Mouse (Mus musculus): ENCODE measurements around the gene Tpgs1. TPM values are rescaled to one million over a fixed set of nuclear protein-coding genes. Genes with fewer than 3 reads are reported as not detected.

The Tpgs1 gene
- polyA plus RNA-seq, 1 experiment from 2014 or later, result 84.1 TPM

DNA sequence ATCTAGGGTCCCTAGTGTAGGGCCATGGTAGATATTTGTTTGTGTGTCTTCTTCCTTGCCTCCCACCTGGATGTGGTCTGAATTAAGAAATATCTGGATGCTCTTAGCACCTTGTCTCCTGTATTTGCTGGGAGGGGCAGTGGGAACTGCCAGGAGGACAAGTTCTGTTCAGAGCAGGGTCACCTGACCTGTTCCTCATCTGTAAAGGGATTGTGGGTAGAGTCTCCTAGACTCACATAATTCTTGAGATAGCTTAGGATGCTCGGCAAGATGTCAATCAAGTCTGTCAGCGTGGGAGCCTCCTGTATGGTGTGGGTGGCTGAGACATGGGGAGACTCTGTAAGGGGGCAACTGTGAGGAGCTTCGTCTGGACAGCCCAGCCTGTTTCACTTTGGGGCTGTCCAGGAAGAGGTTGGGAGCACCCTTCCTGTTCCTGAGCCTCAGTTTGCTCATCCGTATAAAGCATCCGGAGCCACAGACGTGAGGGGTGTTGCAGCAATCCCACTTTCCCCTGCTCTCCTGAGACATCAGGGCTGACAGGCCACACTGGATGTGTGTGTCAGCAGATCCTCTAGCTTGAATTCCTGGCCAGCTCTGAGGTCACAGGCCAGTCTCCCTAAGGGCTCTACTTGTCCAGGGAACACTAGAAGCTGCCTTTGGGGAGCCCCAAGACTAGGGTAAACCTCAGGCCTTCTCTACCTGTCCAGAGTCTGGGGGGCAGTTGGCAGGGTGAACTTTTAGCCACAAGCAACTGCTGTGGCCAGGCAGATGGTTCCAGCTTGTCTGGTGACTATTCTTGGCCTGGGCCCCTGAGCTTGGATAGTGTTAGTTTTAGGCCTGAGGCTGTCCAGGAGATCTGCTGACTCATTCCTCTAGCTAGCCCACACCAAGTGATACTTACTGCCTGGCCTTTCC lies 14.8 kb downstream of the Tpgs1 start:
- H3K27me3 ChIP-seq, result no peaks in the 10 kb centered on the region
- peak overlapping the region; percentile 90 for H3K4me3 ChIP-seq (replicated peaks)
- H3K4me2 ChIP-seq (replicated peaks), result peak overlapping the region; percentile 99
- H3K36me3 ChIP-seq, result peaks cover 48% of the 10 kb centered on the region
- H3K9ac ChIP-seq (replicated peaks), result peak overlapping the region; percentile 88; the same call in 1 of the 2 replicates
- ATAC-seq, result no peak
- no peak overlapping the region for H3K27ac ChIP-seq
- H3K4me1 ChIP-seq (replicated peaks), result peaks cover 27% of the 10 kb centered on the region
- no peaks in the 10 kb centered on the region for H3K9me3 ChIP-seq
- WGBS, result 93% methylated on average over 6 of the region's 6 CpGs

DNA sequence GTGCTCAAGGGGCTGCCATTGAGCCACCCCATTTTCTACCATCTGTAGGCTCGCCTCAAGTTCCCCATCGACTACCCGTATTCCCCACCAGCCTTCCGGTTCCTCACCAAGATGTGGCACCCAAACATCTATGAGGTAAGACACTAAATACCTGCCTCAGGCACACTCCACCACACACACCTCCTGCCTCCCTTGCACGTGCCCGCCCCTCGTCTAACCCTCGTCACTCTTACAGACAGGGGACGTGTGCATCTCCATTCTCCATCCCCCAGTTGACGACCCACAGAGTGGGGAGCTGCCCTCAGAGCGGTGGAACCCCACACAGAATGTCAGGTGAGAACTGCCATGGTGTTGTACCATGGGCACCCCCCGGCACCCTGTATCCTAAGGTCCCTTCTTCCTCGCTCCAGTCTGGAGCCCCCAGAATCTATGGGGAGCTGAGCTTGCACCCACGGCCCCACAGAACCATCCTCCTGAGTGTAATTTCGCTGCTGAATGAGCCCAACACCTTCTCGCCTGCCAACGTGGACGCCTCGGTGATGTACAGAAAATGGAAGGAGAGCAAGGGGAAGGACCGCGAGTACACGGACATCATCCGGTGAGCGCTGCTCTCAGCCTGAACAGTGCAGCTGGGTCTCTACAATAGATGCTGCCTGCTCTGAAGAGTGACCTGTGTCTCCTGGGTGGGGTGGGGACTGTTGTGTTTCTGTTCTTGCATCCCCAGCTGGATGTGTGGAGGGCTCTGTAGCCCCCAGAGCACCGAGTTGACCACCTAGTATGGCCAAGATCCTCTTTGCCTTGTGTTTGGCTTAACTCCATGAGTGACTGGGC lies 15.8 kb downstream of the Tpgs1 start:
- no peaks in the 10 kb centered on the region for H3K27me3 ChIP-seq
- 95% methylated on average over 25 of the region's 25 CpGs for WGBS
- no peak for ATAC-seq
- no peaks in the 10 kb centered on the region for H3K9me3 ChIP-seq
- H3K9ac ChIP-seq (replicated peaks), result no peak overlapping the region
- H3K4me1 ChIP-seq (replicated peaks), result peaks cover 27% of the 10 kb centered on the region
- H3K4me3 ChIP-seq (replicated peaks), result no peak overlapping the region
- H3K4me2 ChIP-seq (replicated peaks), result no peak overlapping the region
- H3K27ac ChIP-seq, result no peak overlapping the region
- peaks cover 53% of the 10 kb centered on the region for H3K36me3 ChIP-seq

DNA sequence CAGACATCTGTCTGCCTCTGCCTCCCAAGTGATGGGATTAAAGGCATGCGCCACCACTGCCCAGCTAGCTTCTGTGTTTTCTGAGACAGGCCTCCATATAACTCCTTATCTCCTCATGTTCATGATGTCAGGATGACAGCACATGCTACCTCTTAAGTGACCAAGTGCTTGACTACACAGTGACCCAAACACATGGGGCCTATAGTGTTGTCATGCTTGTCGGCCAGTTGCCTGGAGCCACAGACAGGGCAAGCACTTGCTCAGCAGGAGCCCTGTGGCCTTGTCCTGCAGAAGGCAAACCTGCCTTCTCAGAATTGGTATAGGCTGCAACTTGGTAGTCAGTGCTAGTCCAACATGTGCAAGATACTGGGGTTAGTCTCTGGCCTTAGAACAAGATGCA lies 17.1 kb downstream of the Tpgs1 start:
- WGBS, result 90% methylated on average over 2 of the region's 2 CpGs
- Histone ChIP-seq H3K9me3 (no peaks in the 10 kb centered on the region), H3K4me3 (replicated peaks) (no peak overlapping the region), H3K4me2 (replicated peaks) (no peak overlapping the region), H3K4me1 (replicated peaks) (peaks cover 22% of the 10 kb centered on the region), H3K27me3 (no peaks in the 10 kb centered on the region), H3K36me3 (peaks cover 53% of the 10 kb centered on the region), H3K9ac (replicated peaks) (no peak overlapping the region), H3K27ac (no peak overlapping the region)
- ATAC-seq, result no peak

DNA sequence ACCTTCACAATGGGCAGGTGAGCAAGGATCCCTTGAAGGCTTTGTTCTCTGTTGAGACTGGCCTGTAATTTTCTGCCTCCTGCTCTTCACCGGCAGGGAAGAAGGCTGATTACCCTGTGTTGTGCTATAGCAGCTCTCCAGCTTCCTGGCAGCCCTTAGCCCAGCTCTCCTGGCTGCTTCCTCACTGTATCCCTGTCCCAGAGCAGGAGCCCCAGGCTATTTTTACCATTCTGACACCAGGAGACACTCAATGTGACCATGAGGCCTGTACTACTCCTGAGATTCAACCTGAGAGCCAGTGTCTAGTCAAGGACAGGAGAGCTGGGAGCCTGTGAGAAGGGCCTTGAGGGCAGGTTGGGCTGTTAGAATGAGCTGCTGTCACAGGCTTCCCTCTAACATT lies 17.5 kb downstream of the Tpgs1 start:
- no peak overlapping the region for H3K4me2 ChIP-seq (replicated peaks)
- H3K4me3 ChIP-seq (replicated peaks), result no peak overlapping the region
- H3K27me3 ChIP-seq, result no peaks in the 10 kb centered on the region
- H3K27ac ChIP-seq, result no peak overlapping the region
- ATAC-seq, result no peak
- 100% methylated on average over 1 of the region's 1 CpGs for WGBS
- H3K4me1 ChIP-seq (replicated peaks), result peaks cover 20% of the 10 kb centered on the region
- no peak overlapping the region for H3K9ac ChIP-seq (replicated peaks)
- H3K9me3 ChIP-seq, result no peaks in the 10 kb centered on the region
- peaks cover 53% of the 10 kb centered on the region for H3K36me3 ChIP-seq

DNA sequence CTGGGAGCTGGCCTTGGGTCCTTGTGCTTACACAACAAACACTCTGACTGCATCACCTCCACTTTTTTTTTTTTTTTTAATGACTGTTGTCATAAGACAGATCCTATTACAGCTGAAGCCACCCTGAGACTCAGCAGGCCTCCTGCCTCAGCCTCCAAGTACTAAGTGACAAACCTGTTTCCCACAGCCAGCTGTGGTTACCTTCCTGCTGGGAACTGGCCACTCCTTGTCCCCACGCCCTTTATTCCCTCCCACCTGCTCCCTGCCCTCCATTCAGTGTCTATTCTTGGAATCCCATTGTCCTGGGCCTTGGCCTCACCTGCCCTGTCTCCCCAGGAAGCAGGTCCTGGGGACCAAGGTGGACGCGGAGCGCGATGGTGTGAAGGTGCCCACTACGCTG lies 18.3 kb downstream of the Tpgs1 start:
- ATAC-seq, result no peak
- Histone ChIP-seq H3K27ac (no peak overlapping the region), H3K4me2 (replicated peaks) (no peak overlapping the region), H3K4me3 (replicated peaks) (no peak overlapping the region), H3K27me3 (no peaks in the 10 kb centered on the region), H3K4me1 (replicated peaks) (peaks cover 20% of the 10 kb centered on the region), H3K36me3 (peaks cover 53% of the 10 kb centered on the region), H3K9me3 (no peaks in the 10 kb centered on the region), H3K9ac (replicated peaks) (no peak overlapping the region)
- WGBS, result 97% methylated on average over 6 of the region's 6 CpGs

DNA sequence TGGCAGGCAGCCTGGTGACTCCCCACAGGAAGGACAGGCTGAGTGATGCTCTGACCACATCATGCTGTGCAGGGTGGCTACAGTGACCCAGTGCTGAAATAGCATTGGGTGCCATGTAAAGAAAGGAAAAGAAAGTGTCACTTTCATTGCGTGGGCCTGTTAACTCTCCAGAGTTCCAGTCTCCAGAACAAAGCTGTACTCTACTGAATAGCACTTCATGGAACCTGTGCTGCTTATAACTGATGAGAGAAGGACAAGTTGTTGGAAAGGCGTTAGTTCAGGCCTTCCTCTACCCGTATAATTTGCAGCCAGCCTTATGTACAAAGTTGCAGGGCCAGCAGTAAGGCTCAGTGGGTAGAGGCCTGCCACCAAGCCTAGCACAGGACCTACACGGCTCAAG lies 19.6 kb downstream of the Tpgs1 start, which contains the start of gene Gzmm:
TSS of gene Gzmm (plus strand) at position 301 of the 400 bp plus-strand sequence.
- 85% methylated on average over 4 of the region's 4 CpGs for WGBS
- no peak for ATAC-seq
- Histone ChIP-seq H3K4me3 (replicated peaks) (no peak within 1 kb of the TSS), H3K4me2 (replicated peaks) (no peak within 1 kb of the TSS), H3K27me3 (no peaks in the 10 kb centered on the region), H3K4me1 (replicated peaks) (peaks cover 8% of the 10 kb centered on the region), H3K9ac (replicated peaks) (no peak within 1 kb of the TSS), H3K36me3 (peaks cover 53% of the 10 kb centered on the region), H3K27ac (no peak within 1 kb of the TSS), H3K9me3 (no peaks in the 10 kb centered on the region)

DNA sequence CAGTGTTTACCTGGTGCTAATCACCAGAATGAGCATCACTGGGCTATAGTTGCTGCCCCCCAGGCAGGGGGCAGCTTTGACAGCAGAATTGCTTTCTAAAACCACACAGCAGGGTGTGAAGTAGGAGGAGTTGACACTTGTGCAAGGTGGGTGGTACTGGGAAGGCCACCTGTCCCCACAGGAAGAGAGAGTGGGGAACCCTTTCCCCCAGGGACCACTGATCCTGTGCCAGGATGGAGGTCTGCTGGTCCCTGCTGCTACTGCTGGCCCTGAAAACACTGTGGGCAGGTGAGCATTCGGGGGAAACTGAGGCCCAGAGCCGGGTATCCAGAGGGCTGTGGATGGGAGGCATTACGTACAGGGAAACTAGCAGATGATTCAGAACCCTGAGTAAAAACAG lies 20.0 kb downstream of the Tpgs1 start:
- H3K27ac ChIP-seq, result no peak overlapping the region
- H3K4me1 ChIP-seq (replicated peaks), result peaks cover 4% of the 10 kb centered on the region
- H3K4me3 ChIP-seq (replicated peaks), result no peak overlapping the region
- no peaks in the 10 kb centered on the region for H3K27me3 ChIP-seq
- no peak overlapping the region for H3K4me2 ChIP-seq (replicated peaks)
- 91% methylated on average over 3 of the region's 3 CpGs for WGBS
- no peaks in the 10 kb centered on the region for H3K9me3 ChIP-seq
- H3K9ac ChIP-seq (replicated peaks), result no peak overlapping the region
- H3K36me3 ChIP-seq, result peaks cover 52% of the 10 kb centered on the region
- ATAC-seq, result no peak

DNA sequence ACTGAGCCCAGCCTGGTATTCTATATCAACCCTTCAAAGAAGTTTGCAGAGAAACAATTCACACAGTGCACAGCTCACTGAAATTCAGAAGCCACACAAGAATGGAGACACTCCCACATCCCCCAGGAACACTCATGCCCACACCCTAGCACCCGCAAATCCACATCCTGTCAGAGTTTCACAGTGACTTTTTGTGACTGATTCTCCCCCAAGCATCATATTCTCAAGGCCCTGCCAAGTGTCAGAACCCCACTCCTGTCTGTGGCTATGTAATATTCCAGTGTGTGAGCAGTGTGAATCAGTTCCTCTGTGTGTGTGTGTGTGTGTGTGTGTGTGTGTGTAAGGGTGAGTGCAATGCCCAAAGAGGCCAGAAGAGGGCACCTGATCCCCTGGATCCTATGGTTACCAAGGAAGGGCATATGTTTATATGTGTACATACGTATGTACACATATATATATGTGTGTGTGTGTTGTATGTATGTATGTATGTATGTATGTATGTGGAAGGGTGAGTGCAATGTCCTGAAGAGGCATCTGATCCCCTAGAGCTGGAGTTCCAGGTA lies 22.9 kb downstream of the Tpgs1 start:
- Histone ChIP-seq H3K9me3 (no peaks in the 10 kb centered on the region), H3K9ac (replicated peaks) (no peak overlapping the region), H3K27ac (no peak overlapping the region), H3K27me3 (no peaks in the 10 kb centered on the region), H3K4me1 (replicated peaks) (no peaks in the 10 kb centered on the region; the same call in 1 of the 2 replicates), H3K4me2 (replicated peaks) (no peak overlapping the region), H3K4me3 (replicated peaks) (no peak overlapping the region), H3K36me3 (peaks cover 23% of the 10 kb centered on the region)
- ATAC-seq, result no peak
- WGBS, result 93% methylated on average over 2 of the region's 2 CpGs

DNA sequence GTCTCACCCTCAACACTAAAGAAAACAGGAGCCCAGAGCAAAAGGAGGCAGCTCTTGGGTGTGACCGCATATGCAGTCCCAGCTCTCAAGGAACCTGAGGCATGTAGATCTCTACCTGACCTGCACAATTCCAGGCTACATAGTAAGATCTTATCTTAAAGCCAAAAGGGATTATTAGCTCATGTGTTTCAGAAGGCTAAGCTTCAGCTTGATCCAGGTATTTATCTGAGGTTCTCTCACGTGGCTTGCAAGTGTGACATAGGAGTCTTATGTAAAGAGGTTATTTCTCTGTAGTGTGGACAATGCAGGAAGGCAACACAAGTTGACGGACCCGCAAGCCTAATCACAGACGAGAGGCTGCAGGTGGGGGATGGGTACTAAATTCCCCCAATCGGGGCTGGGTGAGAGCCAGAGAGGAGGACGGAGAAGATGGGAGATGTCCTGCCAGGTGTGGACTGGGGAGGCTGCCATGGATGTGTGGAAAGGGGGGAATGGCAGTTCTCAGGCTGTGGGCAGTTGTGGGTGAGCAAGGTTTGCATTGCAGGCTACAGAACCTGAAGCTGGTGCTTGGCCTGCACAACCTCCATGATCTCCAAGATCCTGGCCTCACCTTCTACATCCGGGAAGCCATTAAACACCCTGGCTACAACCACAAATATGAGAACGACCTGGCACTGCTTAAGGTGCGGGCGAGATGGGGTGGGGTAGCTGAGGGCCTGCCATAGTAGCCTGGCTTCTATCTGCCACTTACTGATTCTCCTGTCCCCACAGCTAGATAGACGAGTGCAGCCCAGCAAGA lies 24.6 kb downstream of the Tpgs1 start:
- no peak overlapping the region for H3K4me3 ChIP-seq (replicated peaks)
- no peak overlapping the region; the same call in 1 of the 2 replicates for H3K9ac ChIP-seq (replicated peaks)
- H3K36me3 ChIP-seq, result peaks cover 6% of the 10 kb centered on the region
- H3K27ac ChIP-seq, result no peak overlapping the region
- H3K4me1 ChIP-seq (replicated peaks), result no peaks in the 10 kb centered on the region; the same call in 1 of the 2 replicates
- 80% methylated on average over 12 of the region's 12 CpGs for WGBS
- H3K4me2 ChIP-seq (replicated peaks), result no peak overlapping the region
- H3K9me3 ChIP-seq, result no peaks in the 10 kb centered on the region
- H3K27me3 ChIP-seq, result no peaks in the 10 kb centered on the region
- ATAC-seq, result no peak

DNA sequence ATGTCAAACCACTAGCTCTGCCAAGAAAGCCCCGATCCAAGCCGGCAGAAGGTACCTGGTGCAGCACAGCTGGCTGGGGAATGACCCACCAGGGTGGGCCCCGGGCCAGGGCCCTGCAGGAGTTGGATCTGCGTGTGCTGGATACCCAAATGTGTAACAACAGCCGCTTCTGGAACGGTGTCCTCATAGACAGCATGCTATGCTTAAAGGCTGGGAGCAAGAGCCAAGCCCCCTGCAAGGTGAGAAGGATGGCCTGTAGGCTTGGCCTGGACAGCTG lies 25.1 kb downstream of the Tpgs1 start:
- Histone ChIP-seq H3K4me1 (replicated peaks) (no peaks in the 10 kb centered on the region; the same call in 1 of the 2 replicates), H3K27me3 (no peaks in the 10 kb centered on the region), H3K27ac (no peak overlapping the region), H3K9me3 (no peaks in the 10 kb centered on the region), H3K36me3 (peaks cover under 1% of the 10 kb centered on the region), H3K4me3 (replicated peaks) (no peak overlapping the region), H3K9ac (replicated peaks) (0 out of 2 replicates have a peak overlapping the region, but pooled peaks have one; percentile 7), H3K4me2 (replicated peaks) (no peak overlapping the region)
- WGBS, result 87% methylated on average over 6 of the region's 6 CpGs
- ATAC-seq, result no peak

Data from midbrain, embryonic 13.5 days (tissue).